Mouse (Mus musculus): ENCODE results near the gene Ovol1. TPM values are rescaled to one million over a fixed set of nuclear protein-coding genes. Genes with fewer than 3 reads are reported as not detected.

The Ovol1 gene
- polyA plus RNA-seq, 1 experiment from 2014 or later, result 0.06 TPM

- H3K4me1 ChIP-seq (ENCODE audit: insufficient read depth), result peaks cover 25% of the 10 kb centered on the region
- H3K36me3 ChIP-seq (replicated peaks; ENCODE audit: insufficient read depth, low read length), result peaks cover 21% of the 10 kb centered on the region
- 0 out of 2 replicates have a peak overlapping the region, but pooled peaks have one; percentile 7 for H3K9ac ChIP-seq (replicated peaks)
- ATAC-seq (no peak), DNase-seq (peak; percentile 66)
- 0 out of 2 replicates have a peak, but pooled peaks cover 3% of the 10 kb centered on the region for H3K27me3 ChIP-seq (ENCODE audit: insufficient read depth, low read length)
- H3K9me3 ChIP-seq (ENCODE audit: low read length), result no peaks in the 10 kb centered on the region
- TF ChIP-seq EP300 (IDR thresholded peaks at IDR 0.05; ENCODE audit: low read depth) (no peak), CTCF (IDR thresholded peaks at IDR 0.05; ENCODE audit: low read depth) (no peak)
- peak overlapping the region; percentile 100; the same call in 1 of the 2 replicates for H3K4me2 ChIP-seq (ENCODE audit: low read depth, low read length)
- H3K4me3 ChIP-seq (ENCODE audit: low read depth, low read length), result no peak overlapping the region
- WGBS (ENCODE audit: insufficient replicate concordance), result 44% methylated on average over 5 of the region's 5 CpGs
- peak overlapping the region; percentile 85 for H3K27ac ChIP-seq (ENCODE audit: low read depth)
Measured at GRCm38 (mm10) chr19:5571831-5572230, 11.4 kb upstream of the Ovol1 start.

DNA sequence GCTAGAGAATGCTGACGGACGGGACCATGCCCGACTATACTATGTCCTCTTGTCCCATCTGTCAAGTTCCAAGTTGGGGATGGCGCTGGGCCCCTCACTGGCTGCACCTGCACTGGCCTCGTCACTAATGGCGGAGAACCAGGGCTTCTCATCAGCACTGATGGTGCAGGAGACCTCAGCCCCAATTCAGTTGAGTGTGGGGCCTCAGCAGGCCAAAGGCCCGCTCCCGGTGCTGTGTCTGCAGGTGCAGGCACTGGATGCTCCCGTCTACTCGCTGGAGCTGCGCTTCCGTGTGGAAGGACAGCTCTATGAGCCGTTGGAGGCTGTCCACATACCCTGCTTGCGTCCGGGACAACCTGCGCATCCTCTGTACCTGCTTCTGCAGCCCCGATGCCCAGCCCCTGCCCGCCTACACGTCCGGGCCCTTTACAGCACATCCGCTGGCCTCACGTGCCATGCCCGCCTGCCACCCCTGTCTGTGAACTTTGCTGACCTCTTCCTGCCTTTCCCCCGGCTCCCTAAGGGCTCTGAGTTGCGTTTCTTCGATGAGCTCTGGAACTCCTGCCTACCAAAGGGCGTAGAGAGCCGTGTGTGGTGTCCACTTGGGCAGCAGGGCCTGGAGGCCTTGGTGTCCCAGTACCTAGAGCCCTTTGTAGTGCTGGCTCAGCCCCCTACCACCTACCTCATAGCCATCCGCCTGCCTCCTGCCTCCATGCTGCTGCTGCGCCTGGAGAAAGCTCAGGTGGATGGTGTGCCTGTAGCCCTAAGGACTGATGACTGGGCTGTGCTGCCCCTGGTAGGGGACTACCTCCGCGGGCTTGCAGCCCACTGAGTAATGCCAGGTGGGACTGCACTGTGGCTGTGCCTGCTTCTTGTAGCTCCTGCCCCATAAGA lies 10.2 kb upstream of the Ovol1 start:
- Histone ChIP-seq H3K36me3 (replicated peaks; ENCODE audit: insufficient read depth, low read length) (peaks cover 21% of the 10 kb centered on the region), H3K9ac (replicated peaks) (no peak overlapping the region; the same call in 1 of the 2 replicates), H3K4me1 (ENCODE audit: insufficient read depth) (peaks cover 30% of the 10 kb centered on the region), H3K4me2 (ENCODE audit: low read depth, low read length) (peak overlapping the region; percentile 100), H3K27ac (ENCODE audit: low read depth) (peak overlapping the region; percentile 79; the same call in 1 of the 2 replicates), H3K27me3 (ENCODE audit: insufficient read depth, low read length) (0 out of 2 replicates have a peak, but pooled peaks cover 7% of the 10 kb centered on the region), H3K9me3 (ENCODE audit: low read length) (no peaks in the 10 kb centered on the region), H3K4me3 (ENCODE audit: low read depth, low read length) (peak overlapping the region; percentile 84; the same call in 1 of the 2 replicates)
- ATAC-seq (no peak), DNase-seq (no peak)
- 88% methylated on average over 32 of the region's 32 CpGs for WGBS (ENCODE audit: insufficient replicate concordance)
- TF ChIP-seq EP300 (IDR thresholded peaks at IDR 0.05; ENCODE audit: low read depth), result no peak
- no peak for TF ChIP-seq CTCF (IDR thresholded peaks at IDR 0.05; ENCODE audit: low read depth)

DNA sequence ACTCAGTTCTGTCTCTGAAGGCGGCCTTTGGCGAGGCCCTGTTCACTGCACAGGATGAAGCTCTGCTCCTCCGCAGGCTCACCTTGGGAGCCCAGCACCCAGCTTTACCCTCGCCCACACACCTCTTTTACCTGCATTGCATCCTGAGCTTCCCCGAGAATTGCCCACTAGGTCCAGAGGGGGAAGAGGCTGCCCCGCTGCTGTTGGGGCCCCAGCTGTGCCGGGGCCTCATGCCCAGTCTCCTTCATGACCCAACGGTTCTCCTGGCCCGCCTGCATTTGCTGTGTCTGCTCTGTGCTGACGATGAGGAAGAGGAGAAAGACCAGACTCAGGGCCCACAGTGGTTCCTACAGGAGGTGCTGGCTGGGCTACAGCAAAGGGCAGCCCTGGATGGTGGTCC lies 9.1 kb upstream of the Ovol1 start:
- DNase-seq (no peak), ATAC-seq (no peak)
- peaks cover 30% of the 10 kb centered on the region for H3K4me1 ChIP-seq (ENCODE audit: insufficient read depth)
- H3K9me3 ChIP-seq (ENCODE audit: low read length), result no peaks in the 10 kb centered on the region
- 83% methylated on average over 9 of the region's 10 CpGs for WGBS (ENCODE audit: insufficient replicate concordance)
- H3K4me3 ChIP-seq (ENCODE audit: low read depth, low read length), result peak overlapping the region; percentile 84
- peaks cover 21% of the 10 kb centered on the region for H3K36me3 ChIP-seq (replicated peaks; ENCODE audit: insufficient read depth, low read length)
- no peak for TF ChIP-seq CTCF (IDR thresholded peaks at IDR 0.05; ENCODE audit: low read depth)
- no peak for TF ChIP-seq EP300 (IDR thresholded peaks at IDR 0.05; ENCODE audit: low read depth)
- H3K27ac ChIP-seq (ENCODE audit: low read depth), result peak overlapping the region; percentile 92; the same call in 1 of the 2 replicates
- peak overlapping the region; percentile 100 for H3K4me2 ChIP-seq (ENCODE audit: low read depth, low read length)
- H3K9ac ChIP-seq (replicated peaks), result peak overlapping the region; percentile 78
- H3K27me3 ChIP-seq (ENCODE audit: insufficient read depth, low read length), result 0 out of 2 replicates have a peak, but pooled peaks cover 7% of the 10 kb centered on the region

- peak; percentile 88 for DNase-seq
- WGBS (ENCODE audit: insufficient replicate concordance), result 6% methylated on average over 27 of the region's 27 CpGs
- peak overlapping the region; percentile 100 for H3K4me2 ChIP-seq (ENCODE audit: low read depth, low read length)
- peaks cover 30% of the 10 kb centered on the region for H3K4me1 ChIP-seq (ENCODE audit: insufficient read depth)
- H3K9ac ChIP-seq (replicated peaks), result peak overlapping the region; percentile 78
- H3K4me3 ChIP-seq (ENCODE audit: low read depth, low read length), result peak overlapping the region; percentile 84
- H3K27ac ChIP-seq (ENCODE audit: low read depth), result peak overlapping the region; percentile 92
- H3K27me3 ChIP-seq (ENCODE audit: insufficient read depth, low read length), result peaks cover 13% of the 10 kb centered on the region
- no peak for TF ChIP-seq EP300 (IDR thresholded peaks at IDR 0.05; ENCODE audit: low read depth)
- peak; percentile 97 for TF ChIP-seq CTCF (IDR thresholded peaks at IDR 0.05; ENCODE audit: low read depth)
- ATAC-seq, result peak; percentile 12
- H3K36me3 ChIP-seq (replicated peaks; ENCODE audit: insufficient read depth, low read length), result peaks cover 21% of the 10 kb centered on the region
- H3K9me3 ChIP-seq (ENCODE audit: low read length), result no peaks in the 10 kb centered on the region
Measured at GRCm38 (mm10) chr19:5568470-5569140, 8.2 kb upstream of the Ovol1 start.

DNA sequence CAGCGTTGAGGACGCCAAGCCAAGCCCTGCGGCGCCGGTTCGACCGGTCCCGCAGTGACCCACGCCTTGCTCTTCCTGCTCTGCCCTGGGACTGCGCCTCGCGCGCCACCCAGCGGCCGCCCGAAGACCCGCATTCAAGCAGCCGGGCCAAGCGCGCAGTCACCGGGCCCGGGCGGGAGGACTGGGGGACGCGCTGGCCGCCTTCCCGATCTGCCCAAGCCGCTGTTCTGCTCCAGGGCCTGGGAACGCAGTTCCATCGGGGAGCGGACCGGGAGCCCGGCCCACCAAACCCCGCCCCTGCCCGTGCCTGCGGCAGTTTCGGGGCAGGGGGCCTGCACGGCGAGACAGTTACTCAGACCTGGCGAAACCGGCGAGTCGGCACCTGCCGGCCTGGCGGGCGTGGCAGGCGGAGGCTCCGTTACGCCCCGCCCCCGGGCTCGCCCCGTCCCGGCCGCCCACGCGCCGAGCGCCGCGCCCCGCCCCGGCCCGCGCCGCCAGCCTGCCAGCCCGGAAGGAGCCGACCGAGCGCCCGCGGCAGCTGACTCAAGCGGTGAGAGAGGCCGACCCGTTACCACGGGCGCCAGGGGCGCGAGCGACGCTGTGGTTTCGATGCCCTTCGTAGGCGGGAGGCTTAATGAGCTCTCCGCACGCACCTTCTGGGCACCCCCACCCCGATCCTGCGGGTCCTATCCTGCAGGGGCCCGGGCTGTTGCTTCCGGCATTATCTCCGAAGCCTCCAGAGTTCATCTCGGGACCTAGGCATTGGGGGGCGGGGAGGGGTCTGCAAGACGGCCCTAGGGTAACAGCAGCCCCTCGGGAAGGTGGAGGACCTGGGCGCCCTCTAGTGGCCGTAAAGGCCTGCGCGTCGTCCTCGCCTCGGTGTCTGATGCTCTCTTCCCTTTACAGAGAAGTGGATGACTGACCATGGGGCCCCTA lies 7.4 kb upstream of the Ovol1 start, which contains the start of gene Ap5b1:
Ap5b1 (plus strand) TSS at position 492 of the 936 bp plus-strand sequence.
- under 1% methylated on average over 69 of the region's 102 CpGs for WGBS (ENCODE audit: insufficient replicate concordance)

More for the DNA sequence above, 7.4 kb upstream of the Ovol1 start, which contains the start of gene Ap5b1:
- peak; percentile 88 for ATAC-seq
- Histone ChIP-seq H3K27ac (ENCODE audit: low read depth) (peak within 1 kb of the TSS; percentile 92), H3K4me1 (ENCODE audit: insufficient read depth) (peaks cover 30% of the 10 kb centered on the region), H3K4me2 (ENCODE audit: low read depth, low read length) (peak within 1 kb of the TSS; percentile 100), H3K36me3 (replicated peaks; ENCODE audit: insufficient read depth, low read length) (peaks cover 21% of the 10 kb centered on the region), H3K9me3 (ENCODE audit: low read length) (no peaks in the 10 kb centered on the region), H3K9ac (replicated peaks) (peak within 1 kb of the TSS; percentile 78), H3K27me3 (ENCODE audit: insufficient read depth, low read length) (peaks cover 17% of the 10 kb centered on the region), H3K4me3 (ENCODE audit: low read depth, low read length) (peak within 1 kb of the TSS; percentile 84)
- TF ChIP-seq CTCF (IDR thresholded peaks at IDR 0.05; ENCODE audit: low read depth) (peak; percentile 97), EP300 (IDR thresholded peaks at IDR 0.05; ENCODE audit: low read depth) (no peak)
- DNase-seq, result peak; percentile 91

Measured in liver, postnatal 0 days (tissue).